Mouse (Mus musculus): ENCODE measurements around the gene Aqp2. TPM values are rescaled to one million over a fixed set of nuclear protein-coding genes. Genes with fewer than 3 reads are reported as not detected.

The Aqp2 gene
- total and polyA plus RNA-seq, 2 experiments from 2014 or later = not detected

DNA sequence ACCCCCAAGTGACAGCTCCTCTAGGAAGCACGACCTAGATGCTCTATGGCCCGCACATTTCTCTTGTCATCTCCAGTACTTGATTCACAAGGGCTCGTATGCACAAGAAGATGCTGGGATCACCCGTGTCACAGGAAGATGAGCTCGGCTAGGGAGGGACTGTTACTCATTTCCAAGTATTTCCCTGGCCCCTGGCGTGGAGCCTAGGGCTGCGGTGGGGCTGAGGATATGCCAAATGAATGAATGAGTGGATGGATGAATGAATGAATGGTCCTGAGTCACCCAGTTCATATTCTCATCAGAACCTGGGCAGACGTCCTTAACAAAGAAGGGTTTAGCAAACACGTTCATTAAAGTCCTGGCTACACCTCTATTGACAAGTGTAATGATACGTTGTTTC, 18.6 kb upstream of the Aqp2 start:
- Histone ChIP-seq H3K9me3 (ENCODE audit: low read length) (no peaks in the 10 kb centered on the region), H3K9ac (replicated peaks; ENCODE audit: low read length, poor library complexity, severe bottlenecking) (no peak overlapping the region), H3K27me3 (ENCODE audit: insufficient read depth, low read length) (no peaks in the 10 kb centered on the region), H3K27ac (ENCODE audit: low read depth, low read length) (no peak overlapping the region), H3K4me1 (ENCODE audit: insufficient read depth, low read length) (no peaks in the 10 kb centered on the region), H3K4me2 (ENCODE audit: low read depth, low read length, poor library complexity, severe bottlenecking) (no peak overlapping the region), H3K36me3 (ENCODE audit: insufficient read depth, low read length) (no peaks in the 10 kb centered on the region), H3K4me3 (ENCODE audit: low read depth, low read length) (no peak overlapping the region)
- ATAC-seq (ENCODE audit: low FRiP score) (no peak), DNase-seq (ENCODE audit: low spot score) (no peak)
- no peak for TF ChIP-seq CTCF (IDR thresholded peaks at IDR 0.05)
- whole genome bisulfite sequencing = 76% methylated on average over 10 of the region's 10 CpGs

DNA sequence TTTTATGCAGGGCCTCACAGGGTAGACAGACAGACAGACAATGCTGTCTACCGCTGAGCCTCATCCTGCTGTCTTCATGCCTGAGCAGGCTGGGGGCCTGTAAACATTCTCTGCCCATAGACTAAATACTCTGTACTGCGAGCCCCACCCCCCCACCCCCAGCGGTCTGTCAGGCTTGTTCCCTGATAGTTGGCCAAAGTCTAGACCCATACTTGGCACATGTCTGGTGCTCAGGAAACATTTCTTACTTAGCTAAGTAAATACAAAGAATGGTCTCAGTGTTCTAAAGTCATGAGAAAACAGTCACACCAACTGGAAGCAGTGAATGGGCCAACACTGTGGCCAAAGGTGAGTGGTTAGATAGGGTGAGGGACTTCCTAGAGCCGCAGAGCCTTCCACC, 11.5 kb upstream of the Aqp2 start:
- ATAC-seq (ENCODE audit: low FRiP score) (no peak), DNase-seq (ENCODE audit: low spot score) (no peak)
- Histone ChIP-seq H3K27me3 (ENCODE audit: insufficient read depth, low read length) (no peaks in the 10 kb centered on the region), H3K9ac (replicated peaks; ENCODE audit: low read length, poor library complexity, severe bottlenecking) (no peak overlapping the region), H3K27ac (ENCODE audit: low read depth, low read length) (no peak overlapping the region), H3K4me1 (ENCODE audit: insufficient read depth, low read length) (no peaks in the 10 kb centered on the region), H3K9me3 (ENCODE audit: low read length) (no peaks in the 10 kb centered on the region), H3K36me3 (ENCODE audit: insufficient read depth, low read length) (no peaks in the 10 kb centered on the region), H3K4me2 (ENCODE audit: low read depth, low read length, poor library complexity, severe bottlenecking) (no peak overlapping the region), H3K4me3 (ENCODE audit: low read depth, low read length) (no peak overlapping the region)
- no peak for TF ChIP-seq CTCF (IDR thresholded peaks at IDR 0.05)
- 56% methylated on average over 4 of the region's 4 CpGs for WGBS

DNA sequence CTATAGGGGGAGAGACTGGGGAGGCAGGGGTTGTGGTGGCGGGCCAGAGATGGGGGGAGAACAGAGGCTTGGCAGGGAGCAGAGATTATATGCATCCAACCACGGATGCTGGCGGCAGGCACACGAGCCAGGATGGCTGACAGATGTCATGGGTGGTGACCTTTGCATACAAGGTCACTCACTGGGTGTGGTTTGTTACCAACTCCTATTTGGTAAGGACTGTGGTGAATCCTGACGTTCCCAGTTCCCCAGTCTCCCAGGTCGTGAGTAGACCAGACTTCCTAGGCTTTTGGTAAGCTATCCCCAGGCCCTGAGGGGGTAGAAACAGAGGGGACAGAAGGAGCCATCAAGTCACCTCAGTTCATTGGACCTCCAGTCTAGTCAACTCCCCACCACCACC, 10.2 kb upstream of the Aqp2 start:
- Histone ChIP-seq H3K27ac (ENCODE audit: low read depth, low read length) (no peak overlapping the region), H3K9me3 (ENCODE audit: low read length) (no peaks in the 10 kb centered on the region), H3K4me2 (ENCODE audit: low read depth, low read length, poor library complexity, severe bottlenecking) (no peak overlapping the region), H3K4me3 (ENCODE audit: low read depth, low read length) (no peak overlapping the region), H3K4me1 (ENCODE audit: insufficient read depth, low read length) (no peaks in the 10 kb centered on the region), H3K9ac (replicated peaks; ENCODE audit: low read length, poor library complexity, severe bottlenecking) (no peak overlapping the region), H3K36me3 (ENCODE audit: insufficient read depth, low read length) (no peaks in the 10 kb centered on the region), H3K27me3 (ENCODE audit: insufficient read depth, low read length) (no peaks in the 10 kb centered on the region)
- WGBS = 45% methylated on average over 6 of the region's 6 CpGs
- no peak for TF ChIP-seq CTCF (IDR thresholded peaks at IDR 0.05)
- DNase-seq (ENCODE audit: low spot score) = no peak
- ATAC-seq (ENCODE audit: low FRiP score) = no peak

DNA sequence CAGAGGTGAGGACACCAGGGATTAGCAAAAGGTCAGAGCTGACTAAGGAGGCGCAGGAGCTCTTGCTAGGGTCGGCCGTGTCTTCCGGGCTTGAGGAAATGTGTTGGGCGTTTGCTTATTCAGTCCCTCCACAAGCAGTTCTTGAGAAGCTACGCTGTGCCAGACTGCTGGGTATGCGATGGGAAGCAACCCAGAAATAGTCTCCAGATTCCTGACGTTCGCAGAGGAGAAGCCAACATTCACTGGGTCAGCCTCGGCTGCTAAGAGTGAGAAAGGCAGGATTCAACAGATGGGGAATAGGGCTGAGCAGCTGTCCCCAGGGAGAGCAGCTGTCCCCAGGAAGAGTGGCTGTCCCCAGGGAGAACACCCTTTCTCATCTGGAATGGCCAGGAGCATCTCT, 9.7 kb upstream of the Aqp2 start:
- H3K4me1 ChIP-seq (ENCODE audit: insufficient read depth, low read length) = no peaks in the 10 kb centered on the region
- H3K36me3 ChIP-seq (ENCODE audit: insufficient read depth, low read length) = no peaks in the 10 kb centered on the region
- H3K9ac ChIP-seq (replicated peaks; ENCODE audit: low read length, poor library complexity, severe bottlenecking) = no peak overlapping the region
- ATAC-seq (ENCODE audit: low FRiP score) = no peak
- no peak for DNase-seq (ENCODE audit: low spot score)
- TF ChIP-seq CTCF (IDR thresholded peaks at IDR 0.05) = no peak
- H3K27me3 ChIP-seq (ENCODE audit: insufficient read depth, low read length) = no peaks in the 10 kb centered on the region
- no peak overlapping the region for H3K27ac ChIP-seq (ENCODE audit: low read depth, low read length)
- no peaks in the 10 kb centered on the region for H3K9me3 ChIP-seq (ENCODE audit: low read length)
- no peak overlapping the region for H3K4me3 ChIP-seq (ENCODE audit: low read depth, low read length)
- H3K4me2 ChIP-seq (ENCODE audit: low read depth, low read length, poor library complexity, severe bottlenecking) = no peak overlapping the region
- 85% methylated on average over 10 of the region's 10 CpGs for WGBS

DNA sequence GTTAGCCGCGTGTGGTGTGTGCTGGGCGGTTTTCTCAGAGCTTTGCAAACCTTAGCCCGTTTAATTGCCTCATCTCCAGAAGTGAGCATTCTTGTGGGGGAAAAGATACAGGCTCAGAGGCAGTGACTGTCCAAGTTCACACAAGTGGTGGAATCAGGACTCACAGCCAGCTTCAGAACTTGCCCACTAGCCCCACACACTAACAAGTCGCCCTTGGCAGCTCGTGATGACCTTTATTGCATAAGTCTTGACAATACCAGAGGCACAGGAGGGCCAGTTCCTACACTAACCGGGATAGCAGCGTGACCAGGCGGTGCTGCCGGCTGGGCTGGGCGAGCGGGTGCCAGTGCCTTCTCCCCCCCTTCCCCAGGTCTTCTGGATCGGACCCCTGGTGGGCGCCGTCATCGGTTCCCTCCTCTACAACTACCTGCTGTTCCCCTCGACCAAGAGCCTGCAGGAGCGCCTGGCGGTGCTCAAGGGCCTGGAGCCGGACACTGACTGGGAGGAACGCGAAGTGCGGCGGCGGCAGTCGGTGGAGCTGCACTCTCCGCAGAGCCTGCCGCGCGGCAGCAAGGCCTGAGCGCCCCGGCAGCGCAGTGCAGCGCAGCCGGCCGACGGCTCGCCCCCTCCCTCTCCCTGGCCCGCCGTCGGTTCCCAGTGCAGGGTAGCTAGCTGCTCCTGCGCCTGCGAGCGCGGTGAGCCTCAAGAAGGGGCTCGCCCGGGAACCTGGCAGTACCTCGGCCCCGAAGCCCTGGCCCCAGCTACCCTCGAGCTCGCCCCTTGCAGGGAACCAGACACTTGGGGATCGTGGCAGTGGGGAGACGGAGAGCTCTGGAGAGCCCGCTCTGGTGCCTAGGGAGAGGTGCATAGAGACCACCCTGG, 4.8 kb downstream of the Aqp2 start:
- Histone ChIP-seq H3K4me3 (ENCODE audit: low read depth, low read length) (peak overlapping the region; percentile 15; the same call in 1 of the 2 replicates), H3K36me3 (ENCODE audit: insufficient read depth, low read length) (no peaks in the 10 kb centered on the region), H3K4me2 (ENCODE audit: low read depth, low read length, poor library complexity, severe bottlenecking) (peak overlapping the region; percentile 43), H3K4me1 (ENCODE audit: insufficient read depth, low read length) (no peaks in the 10 kb centered on the region; the same call in 1 of the 2 replicates), H3K27ac (ENCODE audit: low read depth, low read length) (no peak overlapping the region), H3K27me3 (ENCODE audit: insufficient read depth, low read length) (peaks cover 53% of the 10 kb centered on the region), H3K9me3 (ENCODE audit: low read length) (no peaks in the 10 kb centered on the region), H3K9ac (replicated peaks; ENCODE audit: low read length, poor library complexity, severe bottlenecking) (0 out of 2 replicates have a peak overlapping the region, but pooled peaks have one; percentile 36)
- 3% methylated on average over 53 of the region's 54 CpGs for WGBS
- ATAC-seq (ENCODE audit: low FRiP score) = no peak
- no peak for DNase-seq (ENCODE audit: low spot score)
- no peak for TF ChIP-seq CTCF (IDR thresholded peaks at IDR 0.05)

DNA sequence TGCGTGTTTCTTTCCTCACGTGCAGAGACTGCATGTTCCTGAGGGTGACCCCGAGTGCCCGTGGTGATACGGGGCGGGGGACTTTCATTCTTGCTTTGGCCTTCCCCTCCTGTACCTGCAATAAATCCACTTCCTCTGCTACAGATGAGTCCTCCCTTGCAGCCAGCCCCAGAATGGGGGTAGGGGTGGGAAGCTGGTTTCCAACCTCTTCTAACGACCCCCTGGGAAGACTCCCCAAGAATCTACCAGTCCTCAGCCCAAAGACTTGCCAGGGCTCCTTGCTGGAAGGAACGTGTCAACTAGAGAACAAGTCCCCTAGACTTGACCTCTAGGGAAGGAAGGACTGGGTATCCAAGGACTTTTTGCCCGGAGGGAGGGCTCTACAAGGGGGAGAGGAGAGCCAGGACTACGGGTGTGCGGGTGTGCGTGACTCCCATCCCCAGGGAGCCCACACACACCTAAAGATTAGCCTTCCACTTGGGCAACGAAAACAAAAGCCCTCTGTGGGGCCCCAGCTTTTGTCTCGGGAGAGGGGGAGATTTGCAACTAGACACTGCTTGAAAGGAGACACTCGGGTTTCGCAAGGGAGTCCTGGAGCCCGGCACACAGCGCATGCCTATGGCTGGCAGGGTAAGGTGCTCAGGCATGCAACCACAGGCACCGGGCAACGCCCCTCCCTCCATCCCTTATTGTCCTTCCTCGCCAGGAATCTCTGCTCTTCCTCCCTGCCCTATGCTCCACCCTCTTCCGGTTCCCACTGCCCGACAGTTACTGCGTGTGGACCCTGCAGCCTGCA, 5.8 kb downstream of the Aqp2 start:
- no peak for DNase-seq (ENCODE audit: low spot score)
- Histone ChIP-seq H3K4me1 (ENCODE audit: insufficient read depth, low read length) (no peaks in the 10 kb centered on the region; the same call in 1 of the 2 replicates), H3K4me3 (ENCODE audit: low read depth, low read length) (peak overlapping the region; percentile 15; the same call in 1 of the 2 replicates), H3K36me3 (ENCODE audit: insufficient read depth, low read length) (no peaks in the 10 kb centered on the region), H3K9me3 (ENCODE audit: low read length) (no peaks in the 10 kb centered on the region), H3K27ac (ENCODE audit: low read depth, low read length) (no peak overlapping the region), H3K4me2 (ENCODE audit: low read depth, low read length, poor library complexity, severe bottlenecking) (peak overlapping the region; percentile 43), H3K9ac (replicated peaks; ENCODE audit: low read length, poor library complexity, severe bottlenecking) (no peak overlapping the region), H3K27me3 (ENCODE audit: insufficient read depth, low read length) (peaks cover 62% of the 10 kb centered on the region)
- no peak for TF ChIP-seq CTCF (IDR thresholded peaks at IDR 0.05)
- 4% methylated on average over 24 of the region's 24 CpGs for WGBS
- ATAC-seq (ENCODE audit: low FRiP score) = no peak

Data from midbrain, postnatal 0 days (tissue).